Mouse (Mus musculus) cerebellum, postnatal 36 days (tissue): ENCODE results near the gene Gm17660.
"Not testable (repeated sequence)": the region's sequence is repeated elsewhere in the genome, so short reads cannot be mapped to it uniquely, and the experiment has no call there.

Source experiments
- DNase-seq, 2 experiments: peaks; one replicate each; pipeline ENCODE4 v3.0.0; 2021 to 2022; ENCODE audit warnings: mixed read lengths in 2 of 2

Gm17660 gene

GRCm38 (mm10) chr5:104039154-104039932 is 38.1 kb downstream of the Gm17660 start:
- DNase-seq: peak; percentile 42 to 49

GRCm38 (mm10) chr5:104036686-104037085 is 40.7 kb downstream of the Gm17660 start:
- no peak for DNase-seq

GRCm38 (mm10) chr5:104035824-104036223 is 41.6 kb downstream of the Gm17660 start:
- DNase-seq: no peak

- DNase-seq: no peak
These were observed 42.3 kb downstream of the Gm17660 start for GRCm38 (mm10) chr5:104035066-104035465.

DNA sequence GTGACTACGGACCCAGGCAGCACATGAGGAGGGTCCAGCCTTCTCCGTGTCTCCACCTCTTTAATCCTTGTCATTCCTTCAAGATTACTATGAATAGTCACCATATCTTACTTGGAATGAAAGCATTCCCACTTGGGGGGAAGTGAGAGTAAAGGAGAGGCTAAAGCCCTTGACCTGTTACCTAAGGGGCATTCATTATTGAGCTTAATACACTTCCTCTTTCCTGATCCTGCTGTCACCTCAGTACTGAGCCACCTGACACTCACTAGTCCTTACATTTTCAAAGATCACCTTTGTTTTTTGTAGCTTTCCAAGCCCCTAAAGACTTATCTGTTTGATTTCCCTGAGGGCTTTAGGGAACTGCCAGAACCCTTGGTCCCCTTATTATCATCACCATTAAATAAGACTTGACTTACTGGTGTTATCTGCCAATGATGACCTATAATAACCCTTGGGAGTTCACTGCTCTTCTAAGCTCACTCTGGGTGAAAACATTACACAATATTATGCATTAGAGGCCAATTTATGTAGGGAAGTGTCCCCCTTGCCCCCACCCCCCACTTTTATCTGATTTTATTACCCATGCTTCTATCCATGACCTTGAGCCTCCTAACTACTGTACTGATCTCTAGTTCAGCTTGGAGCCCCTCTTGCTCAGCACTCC is 44.8 kb downstream of the Gm17660 start:
- no peak for DNase-seq

- DNase-seq: no peak
These were observed 52.1 kb downstream of the Gm17660 start for GRCm38 (mm10) chr5:104025245-104025854.

DNA sequence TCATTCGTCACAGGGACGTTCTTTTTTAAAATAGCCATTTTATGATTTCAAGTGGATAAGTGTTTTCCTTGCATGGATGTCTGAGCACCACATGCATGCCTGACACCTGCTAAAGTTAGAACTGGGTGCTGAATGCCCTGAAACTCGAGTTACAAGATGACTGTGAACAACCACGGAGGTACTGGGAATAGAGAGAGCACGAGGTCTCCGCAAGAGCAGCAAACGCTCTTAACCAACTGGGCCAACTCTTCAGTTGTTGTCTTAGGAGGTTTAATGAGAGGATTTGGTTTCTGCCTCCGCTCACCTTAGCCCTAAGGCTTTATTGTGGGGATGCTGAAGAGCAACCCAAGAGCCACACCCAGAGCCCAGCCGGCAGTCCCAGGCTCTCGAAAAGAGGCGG is 52.6 kb downstream of the Gm17660 start:
- DNase-seq: no peak

DNA sequence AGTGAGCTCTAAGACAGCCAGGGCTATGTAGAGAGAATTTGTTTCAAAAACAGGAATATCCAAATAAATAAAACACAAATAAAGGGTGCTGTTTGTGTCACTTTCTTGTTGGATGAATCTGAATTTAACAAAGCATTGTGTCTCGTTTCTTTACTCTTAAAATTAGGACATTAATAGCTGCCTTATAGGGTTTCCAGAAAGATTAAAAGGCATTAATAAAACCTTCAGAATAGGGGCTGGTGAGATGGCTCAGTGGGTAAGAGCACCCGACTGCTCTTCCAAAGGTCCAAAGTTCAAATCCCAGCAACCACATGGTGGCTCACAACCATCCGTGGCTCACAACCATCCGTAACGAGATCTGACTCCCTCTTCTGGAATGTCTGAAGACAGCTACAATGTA is 53.2 kb downstream of the Gm17660 start:
- DNase-seq: not testable (repeated sequence)

GRCm38 (mm10) chr5:104023289-104024020 is 54.0 kb downstream of the Gm17660 start:
- no peak for DNase-seq

- no peak for DNase-seq
These were observed 54.9 kb downstream of the Gm17660 start for GRCm38 (mm10) chr5:104022558-104022957.

DNA sequence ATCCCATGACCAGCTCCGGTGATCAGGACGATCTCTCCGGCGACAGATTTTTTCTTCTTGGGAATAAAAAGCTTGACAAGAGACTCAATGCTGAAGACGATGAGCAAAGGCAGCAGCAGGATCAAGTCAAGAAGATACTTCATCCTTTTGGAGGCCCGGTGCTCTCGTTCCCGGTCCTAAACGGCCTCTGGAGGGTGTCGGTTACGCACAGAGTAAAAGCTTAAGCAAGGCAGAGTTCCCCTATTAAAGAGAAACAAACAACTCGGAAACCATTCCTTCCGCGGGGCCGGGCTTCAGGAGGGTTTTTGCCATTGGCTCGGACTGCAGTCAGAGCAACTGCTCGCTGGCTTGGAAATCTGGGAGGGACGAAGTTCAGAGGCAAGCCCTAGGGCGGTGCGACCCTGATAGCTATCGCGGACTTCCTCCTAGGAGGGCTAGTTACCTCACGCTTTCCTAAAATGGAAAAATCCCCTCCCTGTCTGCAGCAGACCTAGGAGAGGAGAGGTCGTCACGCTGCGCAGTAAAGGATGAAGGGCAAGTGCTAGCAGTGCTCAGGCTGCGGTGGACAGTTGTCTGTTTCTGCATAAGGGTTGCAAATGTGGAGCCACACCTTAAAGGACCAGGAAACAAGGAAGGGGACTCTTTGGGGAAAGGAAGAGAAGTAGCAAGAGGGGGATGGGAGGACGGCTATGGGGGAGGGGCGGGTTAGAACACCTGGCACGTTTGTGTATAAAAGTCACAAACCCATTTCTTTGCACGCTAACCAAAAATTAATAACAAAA is 55.6 kb downstream of the Gm17660 start, which contains the start of gene Hsd17b11:
Gene Hsd17b11 (minus strand): TSS at position 323 of the 782 bp plus-strand sequence.
- DNase-seq: peak; percentile 56 to 57
